ENCODE assay signal across 33 mouse cellular contexts in genomic region chr3:121703880-121704243, GRCm38 (mm10). TPM values are rescaled to one million over a fixed set of nuclear protein-coding genes. Genes with fewer than 3 reads are reported as not detected.
"Had no signal": no experiment of that assay in that cellular context is flagged by ENCODE, and none has a peak within 500 bp of the region (broad histone marks: within the 10 kb centered on the region; RNA-seq: fewer than 3 reads in every experiment).

No protein-coding gene starts in this region.

- H3K9ac ChIP-seq: liver, embryonic 13.5 days; midbrain, embryonic 15.5 days had no signal

- H3K9me3 ChIP-seq: liver, embryonic 13.5 days; midbrain, embryonic 15.5 days had no signal

- H3K4me1 ChIP-seq: liver, embryonic 13.5 days had no signal

- H3K36me3 ChIP-seq: liver, embryonic 13.5 days; midbrain, embryonic 15.5 days had no signal

- DNase-seq: kidney, adult 9 months; kidney, postnatal 25 days; layer of hippocampus, postnatal 36 days; liver, embryonic 13.5 days; lung, adult 2 months; lung, postnatal 14 days; lung, postnatal 4 days; thymus, adult 2 months; thymus, postnatal 14 days; thymus, postnatal 4 days had no signal

- H3K4me2 ChIP-seq: liver, embryonic 13.5 days; midbrain, embryonic 11.5 days; midbrain, embryonic 15.5 days had no signal

- ATAC-seq: midbrain, embryonic 15.5 days had no signal

- H3K27me3 ChIP-seq: liver, embryonic 13.5 days; midbrain, embryonic 15.5 days had no signal

- H3K27ac ChIP-seq: kidney, postnatal 0 days; left cerebral cortex, adult 2 months; liver, embryonic 13.5 days; midbrain, embryonic 15.5 days; stomach, postnatal 0 days had no signal

- H3K4me3 ChIP-seq: left cerebral cortex, adult 2 months; liver, embryonic 13.5 days; midbrain, embryonic 15.5 days had no signal

RNA-seq across cellular contexts. Expression of gene F3, which starts 19.5 kb away (rescaled TPM):
- total RNA-seq: megakaryocyte-erythroid progenitor cell, adult 5-6 weeks; monocyte, adult 5-6 weeks had no signal

RNA-seq across cellular contexts. Expression of gene 4930432M17Rik, which starts 33.3 kb away (rescaled TPM):
- total RNA-seq: layer of hippocampus, adult 8-10 months; layer of hippocampus, postnatal 10 days; layer of hippocampus, postnatal 36 days; left cerebral cortex, adult 2 months; left cerebral cortex, postnatal 10 days; left cerebral cortex, postnatal 36 days; liver, adult 2 months; megakaryocyte progenitor cell, adult 5-6 weeks; megakaryocyte-erythroid progenitor cell, adult 5-6 weeks; monocyte, adult 5-6 weeks had no signal
- polyA plus RNA-seq: kidney, postnatal 0 days; large intestine, adult 2 months; limb, embryonic 11.5 days; limb, embryonic 14.5 days; liver, adult 2 months; liver, embryonic 13.5 days; liver, embryonic 16.5 days; lung, adult 2 months; lung, embryonic 16.5 days; midbrain, embryonic 11.5 days; midbrain, embryonic 15.5 days; neural tube, embryonic 11.5 days; neural tube, embryonic 14.5 days; small intestine, adult 2 months; spleen, adult 2 months; stomach, embryonic 14.5 days; stomach, postnatal 0 days; thymus, adult 2 months had no signal
